Mouse (Mus musculus) layer of hippocampus, postnatal 36 days (tissue): ENCODE measurements around the gene F2. TPM values are rescaled to one million over a fixed set of nuclear protein-coding genes. Genes with fewer than 3 reads are reported as not detected.

Experiments
- DNase-seq, 2 experiments: peaks; one replicate each; pipeline ENCODE4 v3.0.0; 2022
- total RNA-seq, 2 experiments: library from RNA; stranded (reverse); gene quantifications; 2 replicates each; pipeline ENCODE4 v1.2.3; 2021

Gene F2
- total RNA-seq, result under 1 TPM in 1 of 2 experiments, not detected in 1; 0.18 TPM

GRCm38 (mm10) chr2:91636229-91636628, at the start of gene F2:
Gene F2, minus strand, starts transcription at chr2:91636414.
- DNase-seq, result no peak

GRCm38 (mm10) chr2:91683919-91684318, 47.7 kb upstream of the F2 start:
- no peak for DNase-seq

- peak; percentile 29 to 43 for DNase-seq
Observed at GRCm38 (mm10) chr2:91682850-91683249, 46.6 kb upstream of the F2 start.

- no peak for DNase-seq
Observed at GRCm38 (mm10) chr2:91676961-91677360, 40.7 kb upstream of the F2 start.

GRCm38 (mm10) chr2:91676420-91676819, 40.2 kb upstream of the F2 start:
- DNase-seq, result no peak

- peak; percentile 52 to 62 for DNase-seq
Observed at GRCm38 (mm10) chr2:91674895-91675294, 38.7 kb upstream of the F2 start.

- DNase-seq, result no peak
Observed at GRCm38 (mm10) chr2:91673587-91673986, 37.4 kb upstream of the F2 start.

GRCm38 (mm10) chr2:91670038-91670437, 33.8 kb upstream of the F2 start:
- DNase-seq, result no peak

- DNase-seq, result no peak
Observed at GRCm38 (mm10) chr2:91669326-91669725, 33.1 kb upstream of the F2 start.

GRCm38 (mm10) chr2:91667747-91668146, 31.5 kb upstream of the F2 start:
- DNase-seq, result no peak

- DNase-seq, result no peak
Observed at GRCm38 (mm10) chr2:91666386-91666910, 30.2 kb upstream of the F2 start.

GRCm38 (mm10) chr2:91664780-91665179, 28.6 kb upstream of the F2 start:
- DNase-seq, result no peak

GRCm38 (mm10) chr2:91660981-91661380, 24.8 kb upstream of the F2 start:
- no peak for DNase-seq

- no peak for DNase-seq
Observed at GRCm38 (mm10) chr2:91659657-91660056, 23.4 kb upstream of the F2 start.

GRCm38 (mm10) chr2:91656774-91657173, 20.6 kb upstream of the F2 start:
- DNase-seq, result no peak

GRCm38 (mm10) chr2:91655827-91656226, 19.6 kb upstream of the F2 start:
- DNase-seq, result no peak

- no peak for DNase-seq
Observed at GRCm38 (mm10) chr2:91655388-91655787, 19.2 kb upstream of the F2 start.

- DNase-seq, result peak in 1 of 2 experiments; percentile 29
Observed at GRCm38 (mm10) chr2:91652863-91653262, 16.6 kb upstream of the F2 start.

- DNase-seq, result no peak
Observed at GRCm38 (mm10) chr2:91651458-91652258, 15.4 kb upstream of the F2 start.

- DNase-seq, result no peak
Observed at GRCm38 (mm10) chr2:91650360-91650995, 14.3 kb upstream of the F2 start.

- peak; percentile 93 to 95 for DNase-seq
Observed at GRCm38 (mm10) chr2:91649553-91650359, 13.5 kb upstream of the F2 start, which contains the start of the genes Zfp408 and Arhgap1. Gene Zfp408, minus strand, starts transcription at chr2:91649791. Gene Arhgap1, plus strand, starts transcription at chr2:91649860.

GRCm38 (mm10) chr2:91649152-91649551, 12.9 kb upstream of the F2 start:
- no peak for DNase-seq

- DNase-seq, result peak in 1 of 2 experiments; percentile 27
Observed at GRCm38 (mm10) chr2:91646733-91647132, 10.5 kb upstream of the F2 start.
